Mouse (Mus musculus) E14TG2a.4 (cell line): ENCODE results near the gene Hic1.

Experiments
- CTCF ChIP-seq: conservative IDR thresholded peaks from 2 replicates; pipeline ENCODE4 v1.5.1; 2014; ENCODE audit warnings: low read length
- NANOG ChIP-seq: IDR thresholded peaks from 2 replicates; pipeline ENCODE4 v1.6.1; 2014; ENCODE audit warnings: borderline replicate concordance, low read length, mixed read lengths

GRCm38 (mm10) chr11:75197956-75198355, 28.6 kb upstream of the Hic1 start:
- TF ChIP-seq CTCF = no peak
- no peak for TF ChIP-seq NANOG
